ENCODE assay signal across 8 mouse cellular contexts in the genomic region with DNA sequence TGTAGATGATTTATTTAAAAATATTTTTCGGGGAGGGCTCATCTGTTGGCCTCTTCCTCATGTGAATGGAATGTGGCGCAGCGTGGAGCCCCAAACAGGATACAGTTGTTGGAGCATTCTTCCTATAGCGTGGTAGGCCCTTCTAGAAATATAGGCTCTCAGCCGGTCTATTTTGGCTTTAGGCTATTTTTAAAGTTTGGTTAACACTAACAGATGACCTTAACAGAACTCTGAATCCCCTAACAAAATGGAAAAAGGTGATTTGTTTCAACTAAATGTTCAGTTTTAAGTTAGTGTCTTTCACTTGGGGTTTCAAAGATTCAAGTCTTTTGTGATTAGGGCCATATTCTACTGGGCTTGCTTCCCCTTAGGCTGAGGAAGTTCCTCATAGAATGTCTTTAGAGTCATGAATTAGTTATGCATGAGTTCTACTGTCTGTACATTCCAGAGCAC.
DNase-seq lines count a peak whose midpoint lies in the region; ATAC-seq and TF ChIP-seq lines count a peak whose summit lies in the region.

No protein-coding gene starts in this region.

- TF ChIP-seq EP300 in ES-Bruce4 (IDR thresholded peaks at IDR 0.05; ENCODE audit: insufficient read depth, low read depth, low read length): no peak

- peaks cover 4% of the 10 kb centered on the region; the same call in 1 of the 2 replicates for H3K36me3 ChIP-seq in ES-Bruce4 (ENCODE audit: control insufficient read depth, insufficient read depth, low read length, poor library complexity, severe bottlenecking)
- no peaks in the 10 kb centered on the region for H3K36me3 ChIP-seq in midbrain, embryonic 13.5 days

- H3K9me3 ChIP-seq in ES-Bruce4 (replicated peaks; ENCODE audit: control insufficient read depth, insufficient read depth, low read length, poor library complexity, severe bottlenecking): 0 out of 2 replicates have a peak, but pooled peaks cover 2% of the 10 kb centered on the region
- no peaks in the 10 kb centered on the region for H3K9me3 ChIP-seq in midbrain, embryonic 13.5 days

- H3K27ac ChIP-seq in ES-Bruce4 (ENCODE audit: insufficient read depth, low read length): peak overlapping the region; percentile 90
- 0 out of 2 replicates have a peak overlapping the region, but pooled peaks have one; percentile 53 for H3K27ac ChIP-seq in midbrain, embryonic 13.5 days

- H3K9ac ChIP-seq in ES-Bruce4 (ENCODE audit: low read depth, poor library complexity, severe bottlenecking): peak overlapping the region; percentile 56
- H3K9ac ChIP-seq in midbrain, embryonic 13.5 days (replicated peaks): peak overlapping the region; percentile 52

- ATAC-seq in granulocyte monocyte progenitor cell, adult 5-6 weeks (replicated peaks; ENCODE audit: poor library complexity, severe bottlenecking): peak; percentile 33; the same call in 1 of the 2 replicates
- no peak for ATAC-seq in midbrain, embryonic 13.5 days

- WGBS in midbrain, embryonic 13.5 days: 6% methylated on average over 5 of the region's 5 CpGs

- H3K4me3 ChIP-seq in ES-Bruce4 (ENCODE audit: low read depth, low read length): peak overlapping the region; percentile 44; the same call in 1 of the 2 replicates
- peak overlapping the region; percentile 43 for H3K4me3 ChIP-seq in midbrain, embryonic 13.5 days (replicated peaks)

- DNase-seq in adrenal gland, postnatal 36 days: peak; percentile 33 to 34
- peak; percentile 41 for DNase-seq in kidney, postnatal 14 days
- DNase-seq in left cerebral cortex, adult 9 months (ENCODE audit: low spot score in 2 of 2): no peak
- DNase-seq in left cerebral cortex, adult 18-20 months (ENCODE audit: low spot score in 2 of 2): no peak
- DNase-seq in urinary bladder, adult 18-20 months (ENCODE audit: low spot score in 2 of 2): no peak

- H3K4me2 ChIP-seq in midbrain, embryonic 13.5 days (replicated peaks): peak overlapping the region; percentile 64

- no peaks in the 10 kb centered on the region for H3K27me3 ChIP-seq in ES-Bruce4 (ENCODE audit: control insufficient read depth, insufficient read depth, low read length, poor library complexity, severe bottlenecking)
- H3K27me3 ChIP-seq in midbrain, embryonic 13.5 days: no peaks in the 10 kb centered on the region

- no peak for TF ChIP-seq POLR2A in ES-Bruce4 (IDR thresholded peaks at IDR 0.05; ENCODE audit: insufficient read depth, low read length)

- peaks cover 3% of the 10 kb centered on the region for H3K4me1 ChIP-seq in ES-Bruce4 (ENCODE audit: control insufficient read depth, insufficient read depth, low read length)
- peaks cover 27% of the 10 kb centered on the region for H3K4me1 ChIP-seq in midbrain, embryonic 13.5 days (replicated peaks)

- TF ChIP-seq CTCF in ES-Bruce4 (IDR thresholded peaks at IDR 0.05; ENCODE audit: low read depth, low read length): no peak

Comparison
In these comparisons a context has a peak if more than half of its experiments do, and no peak if none do; other contexts are left out.
1. DNase-seq: peak in adrenal gland, postnatal 36 days (2 of 2) and kidney, postnatal 14 days (single experiment); none in left cerebral cortex, adult 9 months (0 of 2), left cerebral cortex, adult 18-20 months (0 of 2) and urinary bladder, adult 18-20 months (0 of 2).